Mouse (Mus musculus): ENCODE measurements around the gene Exoc2. TPM values are rescaled to one million over a fixed set of nuclear protein-coding genes. Genes with fewer than 3 reads are reported as not detected.

Gene Exoc2
- polyA plus RNA-seq, 1 experiment from 2014 or later, result 54.6 TPM

DNA sequence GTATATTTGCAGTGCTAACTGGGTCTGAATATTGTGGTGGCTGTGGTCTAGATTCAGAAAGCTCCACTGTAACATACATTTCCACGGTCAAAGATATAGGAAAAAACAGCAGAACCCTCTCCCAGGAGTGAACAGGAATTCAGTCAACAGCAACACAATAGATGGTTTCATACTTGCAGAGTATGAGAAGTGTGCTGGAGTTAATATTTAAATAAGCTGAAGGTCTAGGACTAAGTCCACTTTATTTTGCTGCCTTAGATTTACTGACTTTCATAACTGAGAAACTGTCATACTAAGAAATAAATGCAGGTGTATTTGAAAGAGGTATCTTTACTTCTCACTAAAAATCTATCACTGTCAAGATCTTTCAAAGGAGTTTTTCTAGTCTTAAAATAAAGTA is 137.6 kb downstream of the Exoc2 start:
- WGBS, result 92% methylated on average over 1 of the region's 1 CpGs
- DNase-seq (ENCODE audit: low spot score), result no peak
- no peaks in the 10 kb centered on the region for H3K27me3 ChIP-seq (replicated peaks; ENCODE audit: control insufficient read depth, insufficient read depth, low read length)
- no peaks in the 10 kb centered on the region for H3K9me3 ChIP-seq (replicated peaks; ENCODE audit: control insufficient read depth, low read length)
- no peak overlapping the region for H3K4me2 ChIP-seq (ENCODE audit: low read length)
- H3K36me3 ChIP-seq (ENCODE audit: control insufficient read depth, insufficient read depth, low read length), result 0 out of 2 replicates have a peak, but pooled peaks cover 4% of the 10 kb centered on the region
- no peaks in the 10 kb centered on the region for H3K4me1 ChIP-seq (ENCODE audit: control insufficient read depth, insufficient read depth, low read length)
- no peak for ATAC-seq
- H3K4me3 ChIP-seq (ENCODE audit: low read depth, low read length), result no peak overlapping the region
- no peak overlapping the region for H3K27ac ChIP-seq (ENCODE audit: low read depth, low read length)
- H3K9ac ChIP-seq (ENCODE audit: low read length), result no peak overlapping the region

DNA sequence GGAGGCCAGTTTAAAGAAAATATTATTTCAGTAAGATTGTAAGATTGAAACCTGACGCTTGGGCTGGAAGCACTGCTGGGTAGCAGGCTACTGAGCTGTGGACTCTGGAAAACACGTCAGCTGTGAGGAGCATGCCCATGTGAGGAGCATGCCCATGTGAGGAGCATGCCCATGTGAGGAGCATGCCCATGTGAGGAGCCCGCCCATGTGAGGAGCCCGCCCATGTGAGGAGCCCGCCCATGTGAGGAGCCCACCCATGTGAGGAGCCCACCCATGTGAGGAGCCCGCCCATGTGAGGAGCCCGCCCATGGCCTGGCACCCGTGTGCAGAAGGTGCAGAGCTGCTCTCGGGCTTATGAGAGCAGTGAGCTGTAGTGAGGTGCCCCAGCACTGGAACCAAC is 139.0 kb downstream of the Exoc2 start:
- Histone ChIP-seq H3K4me2 (ENCODE audit: low read length) (no peak overlapping the region), H3K27me3 (replicated peaks; ENCODE audit: control insufficient read depth, insufficient read depth, low read length) (no peaks in the 10 kb centered on the region), H3K27ac (ENCODE audit: low read depth, low read length) (no peak overlapping the region), H3K9me3 (replicated peaks; ENCODE audit: control insufficient read depth, low read length) (no peaks in the 10 kb centered on the region), H3K36me3 (ENCODE audit: control insufficient read depth, insufficient read depth, low read length) (0 out of 2 replicates have a peak, but pooled peaks cover 3% of the 10 kb centered on the region), H3K4me3 (ENCODE audit: low read depth, low read length) (no peak overlapping the region), H3K9ac (ENCODE audit: low read length) (no peak overlapping the region), H3K4me1 (ENCODE audit: control insufficient read depth, insufficient read depth, low read length) (no peaks in the 10 kb centered on the region)
- 84% methylated on average over 9 of the region's 9 CpGs for WGBS
- ATAC-seq, result no peak
- DNase-seq (ENCODE audit: low spot score), result no peak

DNA sequence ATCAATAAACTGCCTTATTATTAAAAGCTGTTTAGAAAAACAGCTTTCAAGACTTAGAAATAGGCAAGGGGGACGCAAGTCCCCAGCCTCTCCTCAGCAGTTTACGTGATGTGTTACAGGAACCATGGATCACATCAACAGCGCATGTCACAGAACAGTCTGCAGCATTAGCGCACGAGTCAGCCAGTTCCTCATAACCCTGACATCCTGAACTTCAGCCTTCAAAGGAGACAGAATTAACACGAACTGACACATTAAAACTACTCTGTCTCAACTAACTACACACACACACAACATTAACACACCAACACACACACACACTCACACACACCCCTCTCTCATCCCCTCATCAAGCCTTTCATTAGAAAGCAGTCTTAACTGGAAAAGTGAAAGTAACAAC is 139.5 kb downstream of the Exoc2 start:
- Histone ChIP-seq H3K9me3 (replicated peaks; ENCODE audit: control insufficient read depth, low read length) (no peaks in the 10 kb centered on the region), H3K4me2 (ENCODE audit: low read length) (no peak overlapping the region), H3K27ac (ENCODE audit: low read depth, low read length) (no peak overlapping the region), H3K4me3 (ENCODE audit: low read depth, low read length) (no peak overlapping the region), H3K27me3 (replicated peaks; ENCODE audit: control insufficient read depth, insufficient read depth, low read length) (no peaks in the 10 kb centered on the region), H3K4me1 (ENCODE audit: control insufficient read depth, insufficient read depth, low read length) (no peaks in the 10 kb centered on the region), H3K36me3 (ENCODE audit: control insufficient read depth, insufficient read depth, low read length) (no peaks in the 10 kb centered on the region), H3K9ac (ENCODE audit: low read length) (no peak overlapping the region)
- WGBS, result 91% methylated on average over 6 of the region's 6 CpGs
- no peak for ATAC-seq
- no peak for DNase-seq (ENCODE audit: low spot score)

DNA sequence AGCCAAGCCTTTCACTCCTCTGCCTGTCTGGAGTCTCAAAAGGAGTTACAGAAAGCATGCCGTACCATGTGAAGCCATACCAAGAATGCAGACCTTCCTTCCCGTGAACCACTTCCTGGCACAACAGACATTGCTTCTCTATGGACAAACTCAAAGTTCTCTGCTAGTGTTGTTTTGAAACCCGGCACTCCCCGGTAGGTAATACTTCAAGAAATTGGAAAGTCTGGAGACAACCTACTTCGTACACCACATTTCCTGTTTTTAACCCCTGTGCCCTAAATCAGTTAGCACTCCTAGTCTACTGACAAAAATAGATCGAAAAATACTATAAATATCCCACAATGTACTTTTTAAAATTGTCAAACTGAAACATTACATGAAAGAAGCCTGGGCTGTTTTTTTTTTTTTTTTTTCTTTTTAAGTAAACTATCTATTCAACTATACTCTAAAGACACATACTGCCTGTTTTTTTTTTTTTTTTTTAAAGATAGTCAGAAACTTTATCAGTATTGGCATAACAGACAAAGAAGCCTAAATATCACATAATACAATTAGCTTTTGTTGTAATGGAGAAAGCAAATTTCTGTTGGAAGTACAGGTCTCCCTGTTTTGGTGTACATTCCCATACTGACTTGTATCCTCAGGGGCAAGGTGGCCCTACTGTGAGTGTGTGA is 140.3 kb downstream of the Exoc2 start:
- no peak overlapping the region for H3K4me3 ChIP-seq (ENCODE audit: low read depth, low read length)
- H3K4me2 ChIP-seq (ENCODE audit: low read length), result no peak overlapping the region
- H3K36me3 ChIP-seq (ENCODE audit: control insufficient read depth, insufficient read depth, low read length), result no peaks in the 10 kb centered on the region
- ATAC-seq (no peak), DNase-seq (ENCODE audit: low spot score) (no peak)
- H3K27me3 ChIP-seq (replicated peaks; ENCODE audit: control insufficient read depth, insufficient read depth, low read length), result no peaks in the 10 kb centered on the region
- WGBS, result 94% methylated on average over 6 of the region's 6 CpGs
- H3K4me1 ChIP-seq (ENCODE audit: control insufficient read depth, insufficient read depth, low read length), result no peaks in the 10 kb centered on the region
- no peak overlapping the region for H3K27ac ChIP-seq (ENCODE audit: low read depth, low read length)
- H3K9ac ChIP-seq (ENCODE audit: low read length), result no peak overlapping the region
- H3K9me3 ChIP-seq (replicated peaks; ENCODE audit: control insufficient read depth, low read length), result no peaks in the 10 kb centered on the region

DNA sequence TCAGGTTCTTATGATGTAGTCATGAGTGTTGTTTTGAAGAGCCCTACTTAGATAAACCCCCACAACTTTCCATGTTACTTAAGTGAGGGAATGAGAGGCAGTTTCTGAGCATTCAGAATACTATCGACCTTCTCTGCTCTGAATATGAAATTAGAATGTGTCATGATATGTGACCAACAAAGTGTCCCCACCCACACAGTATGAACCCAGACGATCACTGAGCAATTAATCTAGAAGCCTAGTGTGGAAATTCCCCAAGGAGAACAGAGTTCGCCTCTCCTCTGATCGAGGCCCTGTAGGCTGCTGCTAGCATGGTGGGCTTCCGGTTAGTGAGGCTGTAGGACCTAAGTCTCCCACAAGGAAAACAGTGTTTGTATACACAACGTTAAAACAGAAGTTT is 142.5 kb downstream of the Exoc2 start:
- WGBS, result 87% methylated on average over 6 of the region's 6 CpGs

DNA sequence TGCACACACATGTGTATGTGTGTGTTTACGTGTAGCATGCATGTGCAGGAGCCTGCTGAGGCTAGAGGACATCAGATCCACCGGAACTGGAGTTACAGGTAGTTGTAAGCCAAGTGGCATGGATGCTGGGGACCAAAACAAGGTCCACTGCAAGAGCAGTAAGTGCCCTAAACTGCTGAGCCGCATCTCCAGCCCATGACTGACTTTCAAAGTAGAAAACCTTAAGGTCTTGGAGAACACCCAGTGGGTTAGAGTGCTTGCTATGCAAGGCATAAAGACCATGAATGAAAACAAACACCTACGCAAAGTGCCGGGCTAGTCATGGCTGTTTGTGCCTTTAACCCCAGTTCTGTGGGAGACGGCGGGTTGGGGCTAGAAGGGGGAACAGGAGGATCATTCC is 147.4 kb downstream of the Exoc2 start:
- H3K27me3 ChIP-seq (replicated peaks; ENCODE audit: control insufficient read depth, insufficient read depth, low read length), result no peaks in the 10 kb centered on the region
- H3K9me3 ChIP-seq (replicated peaks; ENCODE audit: control insufficient read depth, low read length), result no peaks in the 10 kb centered on the region
- H3K4me2 ChIP-seq (ENCODE audit: low read length), result no peak overlapping the region
- H3K27ac ChIP-seq (ENCODE audit: low read depth, low read length), result no peak overlapping the region
- no peak overlapping the region for H3K4me3 ChIP-seq (ENCODE audit: low read depth, low read length)
- peaks cover 10% of the 10 kb centered on the region; the same call in 1 of the 2 replicates for H3K36me3 ChIP-seq (ENCODE audit: control insufficient read depth, insufficient read depth, low read length)
- H3K9ac ChIP-seq (ENCODE audit: low read length), result no peak overlapping the region
- DNase-seq (ENCODE audit: low spot score) (no peak), ATAC-seq (no peak)
- 93% methylated on average over 7 of the region's 7 CpGs for WGBS
- no peaks in the 10 kb centered on the region for H3K4me1 ChIP-seq (ENCODE audit: control insufficient read depth, insufficient read depth, low read length)

More for the DNA sequence above, 142.5 kb downstream of the Exoc2 start:
- H3K9ac ChIP-seq (ENCODE audit: low read length), result no peak overlapping the region
- ATAC-seq (no peak), DNase-seq (ENCODE audit: low spot score) (no peak)
- H3K4me2 ChIP-seq (ENCODE audit: low read length), result no peak overlapping the region
- H3K4me1 ChIP-seq (ENCODE audit: control insufficient read depth, insufficient read depth, low read length), result no peaks in the 10 kb centered on the region
- no peaks in the 10 kb centered on the region for H3K9me3 ChIP-seq (replicated peaks; ENCODE audit: control insufficient read depth, low read length)
- H3K36me3 ChIP-seq (ENCODE audit: control insufficient read depth, insufficient read depth, low read length), result no peaks in the 10 kb centered on the region
- no peak overlapping the region for H3K4me3 ChIP-seq (ENCODE audit: low read depth, low read length)
- no peaks in the 10 kb centered on the region for H3K27me3 ChIP-seq (replicated peaks; ENCODE audit: control insufficient read depth, insufficient read depth, low read length)
- H3K27ac ChIP-seq (ENCODE audit: low read depth, low read length), result no peak overlapping the region

DNA sequence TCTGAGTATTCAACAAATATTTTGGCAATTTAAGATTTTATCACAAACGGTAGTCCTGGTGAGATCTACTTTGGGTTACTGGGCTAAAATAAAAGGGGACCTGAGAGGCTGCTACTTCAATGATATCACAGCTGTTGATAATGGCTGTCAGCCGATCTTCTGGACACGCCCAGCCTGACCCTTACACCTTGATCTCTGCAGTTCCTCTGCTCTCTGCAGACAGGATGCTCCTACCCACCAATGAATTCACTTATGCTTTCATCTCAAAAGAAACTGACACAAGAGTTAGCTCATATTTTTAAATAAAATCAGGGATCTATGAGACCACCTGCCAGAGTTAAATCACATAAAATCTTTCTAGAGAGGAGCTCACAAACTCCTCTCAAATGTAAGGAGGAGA is 149.0 kb downstream of the Exoc2 start:
- ATAC-seq, result no peak

DNA sequence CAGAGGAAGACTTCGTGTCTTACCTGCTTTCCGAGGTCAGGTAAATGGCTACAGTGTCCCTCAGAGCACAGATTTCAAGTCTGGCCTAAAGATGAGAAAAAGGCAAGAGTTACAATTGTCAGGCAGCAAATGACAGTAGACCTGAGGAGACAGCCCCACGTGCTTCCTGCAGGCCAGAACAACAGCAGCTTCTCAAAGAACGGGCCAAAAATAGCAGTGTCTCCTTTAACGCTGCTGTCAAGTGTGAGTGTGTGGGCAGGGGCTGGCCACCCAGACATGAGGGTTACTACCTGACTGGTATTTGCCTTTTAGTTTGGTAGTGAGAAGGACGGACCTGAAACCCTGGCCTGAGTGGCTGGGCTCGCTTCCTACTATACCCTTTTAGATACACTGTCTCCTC is 153.3 kb downstream of the Exoc2 start:
- Histone ChIP-seq H3K9ac (ENCODE audit: low read length) (no peak overlapping the region), H3K27ac (ENCODE audit: low read depth, low read length) (no peak overlapping the region), H3K9me3 (replicated peaks; ENCODE audit: control insufficient read depth, low read length) (no peaks in the 10 kb centered on the region), H3K4me1 (ENCODE audit: control insufficient read depth, insufficient read depth, low read length) (no peaks in the 10 kb centered on the region), H3K36me3 (ENCODE audit: control insufficient read depth, insufficient read depth, low read length) (peaks cover 42% of the 10 kb centered on the region), H3K27me3 (replicated peaks; ENCODE audit: control insufficient read depth, insufficient read depth, low read length) (no peaks in the 10 kb centered on the region), H3K4me3 (ENCODE audit: low read depth, low read length) (no peak overlapping the region), H3K4me2 (ENCODE audit: low read length) (no peak overlapping the region)
- WGBS, result 93% methylated on average over 7 of the region's 7 CpGs
- DNase-seq (ENCODE audit: low spot score), result no peak
- ATAC-seq, result no peak

More for the DNA sequence above, 149.0 kb downstream of the Exoc2 start:
- DNase-seq (ENCODE audit: low spot score), result no peak
- Histone ChIP-seq H3K4me3 (ENCODE audit: low read depth, low read length) (no peak overlapping the region), H3K27ac (ENCODE audit: low read depth, low read length) (no peak overlapping the region), H3K27me3 (replicated peaks; ENCODE audit: control insufficient read depth, insufficient read depth, low read length) (no peaks in the 10 kb centered on the region), H3K4me1 (ENCODE audit: control insufficient read depth, insufficient read depth, low read length) (no peaks in the 10 kb centered on the region), H3K4me2 (ENCODE audit: low read length) (no peak overlapping the region), H3K36me3 (ENCODE audit: control insufficient read depth, insufficient read depth, low read length) (peaks cover 16% of the 10 kb centered on the region; the same call in 1 of the 2 replicates), H3K9ac (ENCODE audit: low read length) (no peak overlapping the region), H3K9me3 (replicated peaks; ENCODE audit: control insufficient read depth, low read length) (no peaks in the 10 kb centered on the region)
- WGBS, result 94% methylated on average over 3 of the region's 3 CpGs

DNA sequence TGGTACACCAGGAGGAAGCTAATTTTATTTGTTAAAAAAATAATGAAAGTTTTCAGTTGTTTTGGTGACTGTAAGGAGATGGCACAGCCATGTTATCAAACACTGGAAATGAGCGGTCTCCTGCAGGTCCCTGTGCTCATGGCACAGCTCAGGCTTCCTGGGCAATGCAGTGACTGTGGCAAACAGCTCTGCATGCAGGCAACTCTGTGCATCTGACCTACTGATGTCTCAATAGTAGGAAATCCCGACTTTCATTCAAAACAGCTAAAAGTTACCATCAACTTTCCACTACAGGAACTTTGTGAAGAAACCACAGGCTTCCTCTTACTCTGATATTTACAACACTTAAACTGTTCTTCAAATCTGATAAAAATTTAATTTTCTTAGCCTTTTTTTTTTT is 154.0 kb downstream of the Exoc2 start:
- H3K9me3 ChIP-seq (replicated peaks; ENCODE audit: control insufficient read depth, low read length), result no peaks in the 10 kb centered on the region
- no peak for ATAC-seq
- H3K9ac ChIP-seq (ENCODE audit: low read length), result no peak overlapping the region
- no peak overlapping the region for H3K4me3 ChIP-seq (ENCODE audit: low read depth, low read length)
- H3K36me3 ChIP-seq (ENCODE audit: control insufficient read depth, insufficient read depth, low read length), result peaks cover 48% of the 10 kb centered on the region
- no peaks in the 10 kb centered on the region for H3K27me3 ChIP-seq (replicated peaks; ENCODE audit: control insufficient read depth, insufficient read depth, low read length)
- no peak overlapping the region for H3K27ac ChIP-seq (ENCODE audit: low read depth, low read length)
- H3K4me2 ChIP-seq (ENCODE audit: low read length), result no peak overlapping the region
- WGBS, result 98% methylated on average over 2 of the region's 2 CpGs
- DNase-seq (ENCODE audit: low spot score), result no peak
- no peaks in the 10 kb centered on the region for H3K4me1 ChIP-seq (ENCODE audit: control insufficient read depth, insufficient read depth, low read length)

Data from forebrain, embryonic 14.5 days (tissue).